Mouse (Mus musculus): Measurements from ENCODE around the gene Zzef1. TPM values are rescaled to one million over a fixed set of nuclear protein-coding genes. Genes with fewer than 3 reads are reported as not detected.
"Not testable (repeated sequence)": the region's sequence is repeated elsewhere in the genome, so short reads cannot be mapped to it uniquely, and the experiment has no call there.

Zzef1 gene
- 14.2 TPM in 2 replicates for polyA plus RNA-seq (2015; fragmentation: Nextera tagmentation; extraction: Ambion mirVana)

DNA sequence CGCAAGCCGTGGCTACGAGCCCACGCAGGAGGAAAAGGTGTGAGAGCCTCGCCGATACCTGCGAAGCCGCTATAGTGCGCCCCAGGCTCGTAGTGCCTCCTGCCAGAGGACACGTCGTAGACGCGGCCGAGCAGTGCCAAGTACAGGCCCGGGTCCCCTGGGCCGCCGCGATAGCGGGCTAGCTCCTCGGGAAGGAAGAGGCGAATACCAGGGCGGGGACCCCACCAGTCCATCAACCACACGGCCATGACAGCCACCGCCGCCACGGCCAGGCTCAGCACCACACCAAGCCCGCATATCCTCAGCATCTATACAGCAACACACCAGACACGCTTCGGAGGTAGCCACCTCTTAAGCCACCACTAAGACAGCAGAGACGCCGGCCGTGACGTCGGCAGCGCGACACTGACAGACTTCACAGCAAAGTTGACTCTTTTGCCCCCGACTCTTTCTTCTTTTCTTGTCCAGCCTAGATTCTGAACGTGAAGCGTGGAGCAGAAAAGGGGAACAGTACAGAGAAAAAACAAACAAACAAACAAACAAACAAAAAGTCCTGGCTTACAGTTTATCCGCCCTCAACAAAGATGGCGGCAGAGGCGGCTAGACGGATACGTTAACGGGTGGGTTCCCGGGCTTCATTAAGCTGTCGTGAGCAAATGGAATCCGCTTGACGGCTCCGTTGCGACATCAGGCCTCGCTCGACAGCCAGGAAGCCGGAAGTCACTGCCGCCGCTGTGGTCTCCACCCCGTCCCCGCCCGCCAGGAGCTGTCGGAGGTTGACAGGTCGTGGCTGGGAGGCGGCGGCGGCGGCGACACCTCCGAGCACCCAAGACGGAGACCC lies at the start of gene Zzef1, which contains the start of gene Cyb5d2:
Gene Zzef1, plus strand, starts transcription at position 772 of the 841 bp plus-strand sequence.
Gene Cyb5d2, minus strand, starts transcription at position 688 of the 841 bp plus-strand sequence.
- no peaks in the 10 kb centered on the region for H3K9me3 ChIP-seq
- H3K4me1 ChIP-seq (replicated peaks) = peaks cover 33% of the 10 kb centered on the region
- H3K9ac ChIP-seq (replicated peaks) = peak within 1 kb of the TSS; percentile 93
- H3K36me3 ChIP-seq = no peaks in the 10 kb centered on the region; the same call in 1 of the 2 replicates
- ATAC-seq = peak; percentile 96
- H3K27ac ChIP-seq = peak within 1 kb of the TSS; percentile 93
- under 1% methylated on average over 69 of the region's 69 CpGs for WGBS
- peak within 1 kb of the TSS; percentile 100 for H3K4me3 ChIP-seq (replicated peaks)
- peak within 1 kb of the TSS; percentile 97 for H3K4me2 ChIP-seq (replicated peaks)
- H3K27me3 ChIP-seq = no peaks in the 10 kb centered on the region

GRCm38 (mm10) chr11:72751956-72752355 lies 44.1 kb upstream of the Zzef1 start:
- H3K27me3 ChIP-seq = no peaks in the 10 kb centered on the region

GRCm38 (mm10) chr11:72758316-72758715 lies 37.7 kb upstream of the Zzef1 start:
- no peaks in the 10 kb centered on the region for H3K4me1 ChIP-seq (replicated peaks)
- peaks cover 98% of the 10 kb centered on the region for H3K36me3 ChIP-seq
- ATAC-seq = no peak
- WGBS = 92% methylated on average over 5 of the region's 5 CpGs
- H3K9me3 ChIP-seq = no peaks in the 10 kb centered on the region
- no peak overlapping the region for H3K9ac ChIP-seq (replicated peaks)
- no peak overlapping the region for H3K4me2 ChIP-seq (replicated peaks)
- H3K27me3 ChIP-seq = no peaks in the 10 kb centered on the region
- H3K4me3 ChIP-seq (replicated peaks) = no peak overlapping the region
- H3K27ac ChIP-seq = no peak overlapping the region

More at GRCm38 (mm10) chr11:72751956-72752355, 44.1 kb upstream of the Zzef1 start:
- H3K9ac ChIP-seq (replicated peaks) = no peak overlapping the region
- H3K4me1 ChIP-seq (replicated peaks) = no peaks in the 10 kb centered on the region
- peaks cover 96% of the 10 kb centered on the region for H3K36me3 ChIP-seq
- H3K4me2 ChIP-seq (replicated peaks) = no peak overlapping the region
- no peaks in the 10 kb centered on the region for H3K9me3 ChIP-seq
- ATAC-seq = no peak
- 55% methylated on average over 2 of the region's 2 CpGs for WGBS
- H3K4me3 ChIP-seq (replicated peaks) = no peak overlapping the region
- H3K27ac ChIP-seq = no peak overlapping the region

- 96% methylated on average over 6 of the region's 6 CpGs for WGBS
- Histone ChIP-seq H3K4me3 (replicated peaks) (no peak overlapping the region), H3K4me1 (replicated peaks) (no peaks in the 10 kb centered on the region), H3K36me3 (peaks cover 98% of the 10 kb centered on the region), H3K4me2 (replicated peaks) (no peak overlapping the region), H3K27ac (no peak overlapping the region), H3K9ac (replicated peaks) (no peak overlapping the region), H3K9me3 (no peaks in the 10 kb centered on the region), H3K27me3 (no peaks in the 10 kb centered on the region)
- no peak for ATAC-seq
Measured at GRCm38 (mm10) chr11:72759581-72759980, 36.4 kb upstream of the Zzef1 start.

DNA sequence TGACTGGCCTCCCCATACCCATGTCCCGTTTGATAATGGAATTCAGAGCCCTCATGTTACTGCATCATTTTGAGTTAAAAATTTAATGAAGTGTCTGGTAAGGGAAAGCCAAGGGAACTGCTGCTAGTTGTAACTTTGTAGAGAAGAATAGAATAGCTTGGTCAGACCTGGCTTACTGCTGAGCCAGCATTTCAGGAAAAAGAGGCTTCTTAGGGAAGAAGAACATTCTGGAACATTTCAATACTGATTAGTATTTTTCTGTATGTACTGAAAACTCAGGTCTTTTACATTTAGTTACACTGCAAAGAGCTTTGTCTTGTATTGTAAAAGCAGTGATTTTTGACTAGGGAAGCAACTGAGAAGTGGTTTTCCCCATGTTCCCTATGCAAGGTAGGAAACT lies 35.2 kb upstream of the Zzef1 start:
- H3K9ac ChIP-seq (replicated peaks) = no peak overlapping the region
- no peaks in the 10 kb centered on the region for H3K27me3 ChIP-seq
- no peak overlapping the region for H3K4me2 ChIP-seq (replicated peaks)
- no peaks in the 10 kb centered on the region for H3K4me1 ChIP-seq (replicated peaks)
- H3K4me3 ChIP-seq (replicated peaks) = no peak overlapping the region
- 93% methylated on average over 1 of the region's 1 CpGs for WGBS
- no peak overlapping the region for H3K27ac ChIP-seq
- ATAC-seq = no peak
- H3K36me3 ChIP-seq = peaks cover 89% of the 10 kb centered on the region
- H3K9me3 ChIP-seq = no peaks in the 10 kb centered on the region

DNA sequence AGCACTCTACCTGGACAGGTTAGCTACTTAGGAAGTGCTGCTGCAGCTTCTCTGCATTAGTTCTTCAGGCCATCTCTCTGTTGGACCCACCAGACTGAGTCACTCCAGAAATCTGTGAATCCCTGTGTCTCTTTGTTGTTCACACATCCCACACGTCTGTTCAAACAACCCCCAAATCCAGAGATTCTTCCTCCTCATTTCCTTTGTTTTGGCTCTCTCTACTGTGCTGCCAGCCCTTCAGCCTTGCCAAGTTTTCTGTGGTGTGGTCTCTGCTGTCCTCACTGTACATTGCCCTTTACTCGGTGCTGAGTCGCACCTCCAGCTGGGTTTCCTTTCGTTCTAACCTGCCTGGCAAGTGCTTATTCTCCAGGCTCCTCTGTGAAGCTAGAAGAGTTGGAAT lies 31.8 kb upstream of the Zzef1 start:
- H3K27me3 ChIP-seq = no peaks in the 10 kb centered on the region
- no peaks in the 10 kb centered on the region for H3K4me1 ChIP-seq (replicated peaks)
- ATAC-seq = no peak
- no peak overlapping the region for H3K4me2 ChIP-seq (replicated peaks)
- H3K27ac ChIP-seq = no peak overlapping the region
- H3K36me3 ChIP-seq = peaks cover 77% of the 10 kb centered on the region
- no peak overlapping the region for H3K4me3 ChIP-seq (replicated peaks)
- WGBS = 87% methylated on average over 4 of the region's 4 CpGs
- H3K9me3 ChIP-seq = no peaks in the 10 kb centered on the region
- H3K9ac ChIP-seq (replicated peaks) = no peak overlapping the region

DNA sequence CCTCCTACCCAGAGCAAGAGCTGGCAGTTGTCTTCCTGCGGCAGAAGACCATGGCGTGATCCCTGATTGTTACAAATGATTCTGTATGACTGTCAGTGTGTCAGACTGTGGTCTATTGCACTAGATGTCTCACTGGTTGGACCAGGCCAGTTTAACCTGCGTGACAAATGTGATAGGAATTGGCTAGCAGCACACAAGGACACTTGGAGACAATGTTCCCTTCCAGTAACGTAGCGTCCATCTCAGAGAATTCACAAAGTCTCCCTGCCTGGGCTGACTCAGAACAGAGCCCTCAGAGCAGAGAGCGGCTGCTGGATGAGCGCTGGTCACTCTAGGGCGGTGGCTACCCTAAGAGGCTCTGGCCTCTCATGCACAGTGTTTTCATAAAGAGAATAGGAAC lies 28.3 kb upstream of the Zzef1 start:
- Histone ChIP-seq H3K27ac (no peak overlapping the region), H3K9ac (replicated peaks) (no peak overlapping the region), H3K27me3 (no peaks in the 10 kb centered on the region), H3K36me3 (peaks cover 49% of the 10 kb centered on the region), H3K4me1 (replicated peaks) (no peaks in the 10 kb centered on the region), H3K4me2 (replicated peaks) (no peak overlapping the region), H3K9me3 (no peaks in the 10 kb centered on the region), H3K4me3 (replicated peaks) (no peak overlapping the region)
- WGBS = 93% methylated on average over 8 of the region's 8 CpGs
- no peak for ATAC-seq

DNA sequence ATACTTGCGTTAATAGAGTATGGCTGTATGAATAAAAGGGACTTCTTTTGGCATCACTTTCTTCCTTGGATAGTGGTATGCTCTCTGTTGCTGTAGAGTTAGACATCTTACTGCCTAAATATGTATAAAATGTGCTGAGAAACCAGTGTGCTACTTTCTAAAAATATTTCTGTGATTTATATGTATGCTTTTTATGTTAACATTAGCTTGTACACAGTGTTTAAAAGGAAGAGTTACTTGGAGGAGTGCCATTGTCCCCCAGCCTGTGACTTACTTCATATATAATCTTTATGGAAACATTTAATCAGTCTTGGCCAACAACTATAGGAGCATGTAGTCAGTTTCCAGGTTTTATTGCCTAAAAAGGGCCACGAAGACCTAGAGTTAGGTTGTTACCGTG lies 27.0 kb upstream of the Zzef1 start:
- no peaks in the 10 kb centered on the region for H3K27me3 ChIP-seq
- 98% methylated on average over 3 of the region's 3 CpGs for WGBS
- no peak for ATAC-seq
- no peaks in the 10 kb centered on the region for H3K9me3 ChIP-seq
- H3K27ac ChIP-seq = no peak overlapping the region
- peaks cover 35% of the 10 kb centered on the region for H3K36me3 ChIP-seq
- H3K9ac ChIP-seq (replicated peaks) = no peak overlapping the region
- H3K4me2 ChIP-seq (replicated peaks) = no peak overlapping the region
- H3K4me1 ChIP-seq (replicated peaks) = no peaks in the 10 kb centered on the region
- no peak overlapping the region for H3K4me3 ChIP-seq (replicated peaks)

DNA sequence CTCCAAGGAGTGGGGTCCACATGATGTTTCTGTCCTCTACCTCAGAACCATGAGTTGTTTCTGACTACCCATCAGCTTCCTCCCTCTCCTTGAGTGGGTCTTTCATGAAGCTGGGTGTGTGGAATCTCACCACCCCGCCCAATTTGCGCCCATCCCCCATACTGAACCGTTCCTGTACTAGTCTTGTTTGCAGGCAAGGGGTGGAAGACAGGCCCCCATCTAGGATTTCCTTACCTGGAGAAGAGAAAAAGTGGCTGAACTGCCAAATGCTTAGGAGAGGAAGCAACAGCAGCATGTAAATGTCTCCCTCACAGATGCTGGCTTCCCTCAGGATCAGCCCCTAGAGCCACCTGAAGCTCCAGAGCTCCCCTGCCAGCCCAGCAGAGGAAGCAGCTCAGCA lies 25.7 kb upstream of the Zzef1 start:
- no peak overlapping the region for H3K4me3 ChIP-seq (replicated peaks)
- H3K9ac ChIP-seq (replicated peaks) = no peak overlapping the region
- WGBS = 93% methylated on average over 3 of the region's 3 CpGs
- H3K4me1 ChIP-seq (replicated peaks) = no peaks in the 10 kb centered on the region
- H3K4me2 ChIP-seq (replicated peaks) = no peak overlapping the region
- H3K27ac ChIP-seq = no peak overlapping the region
- no peak for ATAC-seq
- H3K36me3 ChIP-seq = peaks cover 27% of the 10 kb centered on the region
- H3K9me3 ChIP-seq = no peaks in the 10 kb centered on the region
- H3K27me3 ChIP-seq = no peaks in the 10 kb centered on the region

GRCm38 (mm10) chr11:72770816-72771215 lies 25.2 kb upstream of the Zzef1 start:
- no peaks in the 10 kb centered on the region for H3K27me3 ChIP-seq
- no peak for ATAC-seq
- peaks cover 27% of the 10 kb centered on the region for H3K36me3 ChIP-seq
- no peak overlapping the region for H3K27ac ChIP-seq
- WGBS = 83% methylated on average over 5 of the region's 5 CpGs
- H3K9me3 ChIP-seq = no peaks in the 10 kb centered on the region
- H3K4me2 ChIP-seq (replicated peaks) = no peak overlapping the region
- no peak overlapping the region for H3K4me3 ChIP-seq (replicated peaks)
- H3K4me1 ChIP-seq (replicated peaks) = no peaks in the 10 kb centered on the region
- H3K9ac ChIP-seq (replicated peaks) = no peak overlapping the region

DNA sequence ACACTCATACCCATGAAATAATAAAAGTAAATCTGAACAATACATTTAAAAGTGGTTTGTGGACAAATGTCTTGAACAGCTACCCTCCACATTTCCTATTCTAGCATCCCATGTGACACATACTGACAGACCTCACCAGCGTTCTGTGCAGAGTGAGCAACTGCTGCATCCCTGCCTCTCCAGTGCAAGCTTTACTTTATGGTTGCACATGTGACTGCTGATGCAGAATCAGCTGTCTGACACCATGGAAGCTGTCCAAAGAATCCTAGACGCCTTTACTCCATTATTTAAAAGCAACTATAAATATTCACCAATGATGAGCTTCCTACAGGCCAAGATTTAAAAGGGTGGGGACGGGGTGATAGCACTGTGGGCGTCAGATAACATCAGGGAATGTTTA lies 24.6 kb upstream of the Zzef1 start:
- Histone ChIP-seq H3K27me3 (no peaks in the 10 kb centered on the region), H3K36me3 (peaks cover 27% of the 10 kb centered on the region), H3K4me2 (replicated peaks) (no peak overlapping the region), H3K4me1 (replicated peaks) (no peaks in the 10 kb centered on the region), H3K9ac (replicated peaks) (no peak overlapping the region), H3K27ac (no peak overlapping the region), H3K4me3 (replicated peaks) (no peak overlapping the region), H3K9me3 (no peaks in the 10 kb centered on the region)
- WGBS = 78% methylated on average over 4 of the region's 4 CpGs
- no peak for ATAC-seq

DNA sequence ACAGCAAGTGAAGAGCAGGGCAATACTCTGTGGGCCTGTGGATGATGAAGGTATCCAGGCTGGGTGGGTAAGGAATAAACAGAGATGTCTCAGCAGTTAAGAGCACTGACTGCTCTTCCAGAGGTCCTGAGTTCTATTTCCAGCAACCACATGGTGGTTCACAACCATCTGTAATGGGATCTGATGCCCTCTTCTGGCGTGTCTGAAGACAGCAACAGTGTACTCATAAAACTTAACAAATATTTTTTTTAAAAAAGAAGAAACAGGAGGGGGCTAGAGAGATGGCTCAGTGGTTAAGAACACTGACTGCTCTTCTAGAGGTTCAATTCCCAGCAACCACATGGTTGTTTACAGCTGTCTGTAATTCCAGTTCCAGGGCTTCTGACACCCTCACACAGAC lies 23.4 kb upstream of the Zzef1 start:
- H3K9ac ChIP-seq (replicated peaks); H3K4me2 ChIP-seq (replicated peaks); H3K27me3 ChIP-seq; H3K27ac ChIP-seq; H3K9me3 ChIP-seq; ATAC-seq; H3K4me3 ChIP-seq (replicated peaks); H3K4me1 ChIP-seq (replicated peaks): not testable (repeated sequence)
- WGBS = 27% methylated on average over 1 of the region's 1 CpGs
- H3K36me3 ChIP-seq = peaks cover 21% of the 10 kb centered on the region

DNA sequence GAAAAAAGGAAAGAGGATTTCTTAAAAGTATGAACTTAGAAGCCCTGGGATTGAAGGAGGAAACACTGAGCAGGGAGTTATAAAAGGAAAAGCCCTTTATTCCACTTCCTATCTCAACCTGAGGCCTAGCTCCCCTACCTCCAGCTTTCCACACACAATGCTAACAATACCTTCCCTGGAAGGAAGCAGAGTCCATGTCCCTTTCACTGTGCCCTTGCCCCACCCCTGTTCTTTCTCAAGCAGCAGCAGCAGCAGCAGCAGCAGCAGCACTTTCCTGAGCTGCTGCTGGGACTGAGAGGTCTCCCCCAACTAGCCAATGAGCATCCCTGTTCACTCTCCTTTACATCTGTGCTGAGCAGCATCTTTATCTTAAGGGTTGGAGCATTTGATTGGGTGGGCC lies 17.1 kb upstream of the Zzef1 start:
- no peak for ATAC-seq
- H3K9ac ChIP-seq (replicated peaks) = no peak overlapping the region
- H3K4me1 ChIP-seq (replicated peaks) = no peaks in the 10 kb centered on the region
- H3K27ac ChIP-seq = no peak overlapping the region
- no peak overlapping the region for H3K4me2 ChIP-seq (replicated peaks)
- H3K4me3 ChIP-seq (replicated peaks) = no peak overlapping the region
- H3K9me3 ChIP-seq = no peaks in the 10 kb centered on the region
- H3K27me3 ChIP-seq = no peaks in the 10 kb centered on the region
- H3K36me3 ChIP-seq = no peaks in the 10 kb centered on the region

All from midbrain, embryonic 13.5 days (tissue).